Mouse (Mus musculus) heart, adult 18-20 months (tissue): ENCODE measurements around the gene Ptprd. TPM values are rescaled to one million over a fixed set of nuclear protein-coding genes. Genes with fewer than 3 reads are reported as not detected.

ENCODE experiments used
- DNase-seq, 2 experiments: peaks; one replicate each; pipeline ENCODE4 v3.0.0; 2021 to 2022; ENCODE audit warnings: mixed read lengths in 1 of 2
- total RNA-seq, 2 experiments: library from RNA; stranded (reverse); gene quantifications; 2 replicates each; pipeline ENCODE4 v1.2.3; 2021

Ptprd gene
- total RNA-seq, 2 experiments from 2014 or later = 6.2 to 7.6 TPM

GRCm38 (mm10) chr4:76385818-76386217 lies 1825.9 kb downstream of the Ptprd start:
- DNase-seq = no peak

- no peak for DNase-seq
Measured at GRCm38 (mm10) chr4:76380312-76380917, 1831.3 kb downstream of the Ptprd start.

- peak; percentile 27 to 46 for DNase-seq
Measured at GRCm38 (mm10) chr4:76370041-76370880, 1841.5 kb downstream of the Ptprd start.

- no peak for DNase-seq
Measured at GRCm38 (mm10) chr4:76369101-76369500, 1842.7 kb downstream of the Ptprd start.

GRCm38 (mm10) chr4:76368291-76368690 lies 1843.5 kb downstream of the Ptprd start:
- DNase-seq = no peak

GRCm38 (mm10) chr4:76367285-76367684 lies 1844.5 kb downstream of the Ptprd start:
- DNase-seq = no peak

- DNase-seq = peak; percentile 8 to 16
Measured at GRCm38 (mm10) chr4:76365871-76366270, 1845.9 kb downstream of the Ptprd start.

- DNase-seq = no peak
Measured at GRCm38 (mm10) chr4:76361546-76361945, 1850.2 kb downstream of the Ptprd start.

- no peak for DNase-seq
Measured at GRCm38 (mm10) chr4:76354167-76354566, 1857.6 kb downstream of the Ptprd start.

GRCm38 (mm10) chr4:76352468-76352867 lies 1859.3 kb downstream of the Ptprd start:
- DNase-seq = no peak

GRCm38 (mm10) chr4:76351201-76351979 lies 1860.4 kb downstream of the Ptprd start:
- no peak for DNase-seq

GRCm38 (mm10) chr4:76350241-76350962 lies 1861.4 kb downstream of the Ptprd start:
- DNase-seq = no peak

- no peak for DNase-seq
Measured at GRCm38 (mm10) chr4:76344059-76344458, 1867.7 kb downstream of the Ptprd start.

- DNase-seq = no peak
Measured at GRCm38 (mm10) chr4:76337926-76338325, 1873.8 kb downstream of the Ptprd start.

- DNase-seq = peak; percentile 22 to 23
Measured at GRCm38 (mm10) chr4:76327346-76327745, 1884.4 kb downstream of the Ptprd start.

GRCm38 (mm10) chr4:76325646-76326045 lies 1886.1 kb downstream of the Ptprd start:
- no peak for DNase-seq

GRCm38 (mm10) chr4:76324928-76325327 lies 1886.8 kb downstream of the Ptprd start:
- DNase-seq = no peak

- no peak for DNase-seq
Measured at GRCm38 (mm10) chr4:76324509-76324908, 1887.3 kb downstream of the Ptprd start.

GRCm38 (mm10) chr4:76319874-76320273 lies 1891.9 kb downstream of the Ptprd start:
- peak in 1 of 2 experiments; percentile 14 for DNase-seq

GRCm38 (mm10) chr4:76315977-76316376 lies 1895.8 kb downstream of the Ptprd start:
- no peak for DNase-seq

GRCm38 (mm10) chr4:76313749-76314148 lies 1898.0 kb downstream of the Ptprd start:
- DNase-seq = no peak

- no peak for DNase-seq
Measured at GRCm38 (mm10) chr4:76312593-76312992, 1899.2 kb downstream of the Ptprd start.
